Mouse (Mus musculus) right cerebral cortex, postnatal 4 days (tissue): Measurements from ENCODE around the gene Cttnbp2.

ENCODE experiments used
- DNase-seq: peaks from one replicate; pipeline ENCODE4 v3.0.0-alpha.2; 2022

The Cttnbp2 gene

GRCm38 (mm10) chr6:18514480-18515352 is at the start of gene Cttnbp2:
Gene Cttnbp2 (minus strand): TSS chr6:18514843.
- peak; percentile 86 for DNase-seq

- DNase-seq, result no peak
Measured at GRCm38 (mm10) chr6:18559019-18559418, 44.4 kb upstream of the Cttnbp2 start.

DNA sequence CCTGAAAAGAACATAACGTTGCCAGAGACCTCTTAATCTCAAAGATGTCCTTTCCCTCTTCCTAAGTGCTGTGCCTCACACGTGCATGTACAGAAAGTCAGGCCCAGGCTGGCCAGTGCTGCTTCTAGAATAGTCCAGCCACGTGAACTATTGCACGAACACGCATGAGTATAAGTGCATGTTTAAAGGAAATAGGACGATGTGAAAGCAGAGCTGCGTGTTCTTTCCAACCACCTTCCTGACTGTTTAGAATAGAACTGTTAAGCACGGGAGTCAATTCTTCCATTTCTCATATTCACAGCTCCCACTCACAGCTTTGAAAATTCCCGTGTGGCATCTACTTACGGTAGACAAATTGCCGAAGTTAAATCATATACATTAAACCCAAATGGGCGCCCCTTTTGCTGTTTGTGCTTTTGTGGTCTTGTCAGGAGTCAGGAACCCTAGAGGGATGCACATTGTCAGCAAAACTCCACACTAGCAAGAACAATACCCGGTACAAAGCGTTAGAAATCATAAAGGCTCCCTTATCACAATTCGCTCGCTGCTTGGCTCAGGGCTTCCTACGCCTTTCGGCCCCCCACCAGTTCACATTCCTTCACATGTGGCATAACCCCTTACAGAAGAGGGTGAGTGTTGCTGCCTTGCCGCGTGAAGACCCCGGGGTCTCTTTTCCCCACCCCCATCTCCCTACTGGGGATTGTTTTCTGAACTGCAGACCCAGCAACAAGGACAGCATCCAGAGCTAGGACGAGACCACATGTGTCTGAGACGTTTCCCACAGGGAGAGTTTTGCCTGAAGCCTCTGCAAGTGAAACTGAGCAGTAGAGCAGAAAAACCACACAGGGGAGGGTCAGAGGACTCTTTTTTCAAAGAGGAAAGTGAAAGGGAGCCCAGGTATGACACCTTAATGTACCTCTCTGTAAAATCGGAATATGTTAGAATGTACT is 33.1 kb upstream of the Cttnbp2 start:
- no peak for DNase-seq

DNA sequence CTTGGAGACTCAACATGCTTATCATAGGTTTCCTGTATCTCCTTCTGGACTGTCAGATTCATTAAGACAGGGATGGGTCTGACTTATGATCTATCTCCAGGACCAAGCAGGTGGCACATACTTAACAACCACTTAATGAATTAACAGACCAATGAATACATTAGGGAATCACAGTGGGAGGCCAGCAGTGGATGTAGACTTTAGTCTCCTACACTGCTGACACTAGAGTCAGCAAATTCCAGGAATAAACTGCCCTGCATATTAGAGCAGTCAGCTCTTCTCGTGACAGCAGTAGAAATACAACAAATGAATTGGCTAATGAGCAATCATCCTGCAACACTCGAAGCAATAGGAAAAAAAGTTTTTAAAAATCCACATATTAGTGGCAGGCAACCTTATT is 29.2 kb upstream of the Cttnbp2 start:
- DNase-seq, result no peak

GRCm38 (mm10) chr6:18540396-18540795 is 25.8 kb upstream of the Cttnbp2 start:
- DNase-seq, result no peak

DNA sequence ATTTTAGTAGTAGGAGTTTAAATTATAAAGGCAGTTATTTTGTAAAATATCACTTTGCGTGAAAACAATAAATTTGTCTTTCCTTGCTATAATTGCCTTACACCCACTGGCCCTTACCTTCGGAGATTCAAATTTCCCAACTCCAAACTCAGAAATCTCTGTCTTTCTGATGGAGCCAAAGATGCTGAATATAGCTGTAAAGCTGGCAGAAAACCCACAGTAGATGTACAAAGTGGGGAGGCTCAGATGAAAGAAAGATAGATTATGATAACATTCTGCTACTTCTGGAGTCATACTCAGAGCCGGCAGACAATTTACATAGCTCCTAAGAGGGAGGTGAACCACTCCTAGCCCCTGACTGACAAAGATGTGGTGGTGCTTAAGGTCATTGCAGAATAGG is 15.8 kb upstream of the Cttnbp2 start:
- DNase-seq, result no peak

DNA sequence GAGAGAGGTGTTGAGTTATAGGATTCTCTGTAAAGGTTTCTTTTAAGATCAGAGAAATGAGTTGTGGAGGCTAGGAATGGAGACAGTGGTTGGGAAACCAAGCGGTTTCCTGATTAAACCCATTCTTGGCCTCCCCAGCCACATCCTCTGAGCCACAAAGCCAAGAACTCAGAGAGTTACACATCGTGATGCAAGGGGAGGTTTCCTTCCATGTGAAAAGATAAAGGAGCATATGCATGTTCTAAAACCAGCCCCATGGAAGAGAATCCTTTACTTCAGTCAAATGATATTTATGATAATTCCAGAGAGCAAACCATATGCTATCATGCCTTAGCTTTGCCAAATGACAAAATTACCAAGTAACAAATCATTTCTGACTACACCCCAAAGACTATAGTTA is 3.0 kb upstream of the Cttnbp2 start:
- no peak for DNase-seq

GRCm38 (mm10) chr6:18513611-18514473 is 801 bp downstream of the Cttnbp2 start:
- DNase-seq, result peak; percentile 50

GRCm38 (mm10) chr6:18511886-18512285 is 2.8 kb downstream of the Cttnbp2 start:
- no peak for DNase-seq

GRCm38 (mm10) chr6:18508036-18508435 is 6.6 kb downstream of the Cttnbp2 start:
- no peak for DNase-seq

DNA sequence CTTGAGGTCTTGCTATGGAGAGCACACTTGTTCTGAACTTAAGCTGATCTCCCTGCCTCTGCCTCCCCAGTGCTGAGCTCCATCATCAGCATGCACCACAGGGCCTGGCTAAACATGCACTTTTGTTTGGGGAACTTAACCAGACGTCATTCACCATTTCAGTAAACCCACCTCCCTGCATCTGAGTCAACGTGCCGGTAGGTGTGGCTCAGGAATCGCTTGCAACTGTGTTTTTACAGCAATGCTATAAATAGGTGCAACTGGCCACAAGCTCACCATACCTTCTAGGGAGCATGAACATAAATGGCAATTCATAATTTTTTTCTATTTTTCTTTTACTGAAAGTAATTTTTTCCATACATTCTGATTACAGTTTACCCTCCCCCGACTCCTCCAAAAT is 14.8 kb downstream of the Cttnbp2 start:
- DNase-seq, result no peak

GRCm38 (mm10) chr6:18492977-18493376 is 21.7 kb downstream of the Cttnbp2 start:
- DNase-seq, result no peak

- DNase-seq, result no peak
Measured at GRCm38 (mm10) chr6:18492248-18492901, 22.3 kb downstream of the Cttnbp2 start.

DNA sequence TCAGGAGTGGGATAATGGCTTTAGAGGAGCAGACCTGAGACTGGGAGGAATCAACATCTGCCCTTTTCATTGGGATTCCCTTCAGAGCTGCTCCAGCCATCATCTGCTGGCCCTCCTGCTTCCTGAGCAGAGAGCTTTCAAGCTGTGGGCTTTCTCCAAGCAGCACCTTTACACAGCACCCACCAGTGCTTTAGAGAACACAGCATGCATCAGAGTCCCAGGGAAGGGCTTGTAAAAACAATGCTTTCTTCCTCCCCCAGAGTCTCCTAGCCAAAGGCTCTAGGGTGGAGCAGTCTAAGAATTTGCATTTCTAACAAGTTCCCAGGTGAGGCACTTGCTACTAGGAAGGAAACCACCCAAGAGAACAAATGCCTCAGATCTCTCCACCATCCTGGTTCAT is 29.6 kb downstream of the Cttnbp2 start:
- no peak for DNase-seq

DNA sequence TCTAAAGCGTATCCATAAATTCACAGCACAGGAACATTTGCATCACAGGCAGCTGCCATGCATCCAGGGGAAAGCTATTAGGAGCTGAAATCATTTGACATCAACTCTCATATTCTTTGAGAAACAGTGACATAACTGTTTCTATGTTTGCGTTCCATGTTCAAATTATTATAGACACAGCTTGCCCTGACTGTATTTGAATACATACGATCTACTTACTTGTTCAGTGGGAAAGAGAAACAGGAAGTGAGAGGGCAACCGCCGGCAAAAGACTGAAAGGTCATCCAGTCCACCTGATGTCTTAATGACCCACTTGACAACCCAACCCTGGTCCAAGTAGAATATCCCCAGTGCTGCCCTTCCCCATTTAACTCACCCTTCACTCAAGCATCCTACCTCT is 30.6 kb downstream of the Cttnbp2 start:
- no peak for DNase-seq

DNA sequence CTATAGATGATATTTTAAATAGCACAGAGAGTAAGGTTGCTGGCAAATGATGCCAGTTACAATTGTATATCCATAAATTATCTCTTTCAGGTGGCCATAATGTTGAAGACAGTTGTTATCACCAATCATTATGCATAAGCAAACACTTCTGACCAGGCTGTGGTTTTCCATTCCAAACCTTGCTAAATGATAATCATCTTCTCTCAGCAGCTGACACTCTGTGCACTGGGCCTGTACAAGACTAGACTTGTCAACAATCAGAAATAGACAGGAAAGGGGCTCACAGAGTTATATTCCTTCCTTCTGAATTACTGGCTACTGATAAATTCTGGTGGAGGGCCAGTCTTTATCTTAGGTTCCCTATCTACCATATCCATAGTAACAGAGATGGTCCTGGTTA is 32.1 kb downstream of the Cttnbp2 start:
- DNase-seq, result no peak

- DNase-seq, result no peak
Measured at GRCm38 (mm10) chr6:18481781-18482180, 32.9 kb downstream of the Cttnbp2 start.

DNA sequence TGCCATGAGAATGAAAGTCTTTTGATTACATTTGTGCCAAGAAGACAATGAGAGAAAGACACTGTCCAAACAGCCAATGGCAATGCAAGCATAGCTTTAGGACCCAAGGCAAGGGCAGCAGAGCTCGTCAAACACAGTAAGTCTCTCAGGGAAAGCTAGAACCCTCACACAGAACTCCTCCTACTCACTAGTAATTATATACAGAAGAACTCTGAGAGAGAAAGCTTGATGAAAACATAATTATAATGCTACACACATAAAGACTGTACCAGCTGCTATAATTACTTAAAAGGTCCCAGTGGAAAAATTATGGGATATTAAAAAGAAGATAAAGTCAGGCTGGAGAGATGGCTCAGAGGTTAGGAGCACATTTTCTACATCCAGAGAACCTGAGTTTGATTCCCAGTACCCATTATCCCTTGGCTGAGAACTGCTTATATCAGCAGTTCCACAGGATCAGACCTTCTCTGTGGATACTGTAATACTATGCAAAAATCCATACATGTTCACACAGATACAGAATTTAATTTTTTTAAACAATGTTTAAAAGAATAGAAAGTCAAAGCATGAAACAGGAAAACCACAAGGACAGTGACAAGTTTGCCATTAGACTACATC is 37.2 kb downstream of the Cttnbp2 start:
- no peak for DNase-seq

GRCm38 (mm10) chr6:18474983-18475382 is 39.7 kb downstream of the Cttnbp2 start:
- DNase-seq, result no peak

DNA sequence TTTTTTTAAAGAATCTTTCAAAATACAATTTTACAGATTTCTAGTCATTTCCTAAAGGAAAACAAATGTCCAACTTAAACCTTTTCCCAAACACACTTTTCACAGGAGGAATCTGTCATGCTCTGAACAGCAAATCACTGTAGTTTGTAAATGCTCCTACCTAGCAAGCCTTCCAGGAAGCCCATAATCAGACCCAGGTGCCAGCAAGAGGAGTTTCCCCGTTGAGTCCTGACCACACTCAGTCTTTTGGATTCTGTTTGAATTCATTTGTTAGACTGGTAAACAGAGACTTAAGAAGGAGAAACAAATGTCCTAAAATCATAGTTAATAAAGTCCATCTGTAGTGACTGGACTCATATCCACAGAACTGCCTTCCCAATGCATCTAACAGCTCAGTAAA is 40.1 kb downstream of the Cttnbp2 start:
- DNase-seq, result no peak

- no peak for DNase-seq
Measured at GRCm38 (mm10) chr6:18469206-18469605, 45.4 kb downstream of the Cttnbp2 start.

DNA sequence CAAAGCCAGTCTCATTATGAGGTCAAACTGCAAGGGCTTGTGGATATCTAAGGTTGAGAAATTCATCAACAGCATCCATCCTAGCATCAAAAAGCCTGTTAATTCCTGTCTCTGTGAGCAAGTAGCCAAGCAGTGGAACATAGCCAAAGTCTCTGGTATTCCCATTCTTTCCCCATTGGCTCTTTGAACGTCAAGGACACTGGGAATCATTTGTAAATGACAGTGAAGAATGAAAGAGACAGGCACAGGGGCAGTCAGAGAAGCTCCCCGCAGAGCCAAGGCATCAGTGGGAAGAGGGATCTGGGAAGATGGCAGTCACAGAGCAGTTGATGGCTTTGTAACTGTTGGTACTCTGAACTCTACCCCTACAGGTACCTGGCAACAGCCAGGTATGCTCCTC is 46.9 kb downstream of the Cttnbp2 start:
- DNase-seq, result no peak
